Mouse (Mus musculus) adrenal gland, adult (tissue): ENCODE results near the gene Slc12a7.

ENCODE experiments used
- DNase-seq, 2 experiments: peaks; one replicate each; pipeline ENCODE4 v3.0.0; 2022 to 2023; ENCODE audit warnings: low spot score in 1 of 2; ENCODE audit not compliant: inconsistent age in 2 of 2

Gene Slc12a7

DNA sequence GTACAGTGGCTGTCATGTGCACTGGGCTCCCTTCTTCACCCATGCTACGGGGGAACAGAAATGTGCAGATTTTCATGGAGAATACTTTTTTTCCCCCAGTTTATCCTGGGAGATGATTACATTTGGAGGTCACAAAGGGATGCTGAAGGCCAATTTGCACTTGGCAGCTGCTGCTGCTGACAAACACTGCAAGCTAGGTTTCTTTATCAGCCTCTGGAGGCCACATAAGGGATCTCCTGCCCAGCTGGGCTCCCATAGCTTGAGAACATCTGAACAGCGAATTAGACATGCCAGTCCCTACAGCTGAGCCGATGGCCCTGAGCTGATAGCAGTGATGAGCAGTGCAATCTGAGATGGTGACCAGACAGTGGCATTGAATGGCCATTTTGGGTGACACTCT, 26.7 kb downstream of the Slc12a7 start:
- DNase-seq: peak in 1 of 2 experiments; percentile 75

DNA sequence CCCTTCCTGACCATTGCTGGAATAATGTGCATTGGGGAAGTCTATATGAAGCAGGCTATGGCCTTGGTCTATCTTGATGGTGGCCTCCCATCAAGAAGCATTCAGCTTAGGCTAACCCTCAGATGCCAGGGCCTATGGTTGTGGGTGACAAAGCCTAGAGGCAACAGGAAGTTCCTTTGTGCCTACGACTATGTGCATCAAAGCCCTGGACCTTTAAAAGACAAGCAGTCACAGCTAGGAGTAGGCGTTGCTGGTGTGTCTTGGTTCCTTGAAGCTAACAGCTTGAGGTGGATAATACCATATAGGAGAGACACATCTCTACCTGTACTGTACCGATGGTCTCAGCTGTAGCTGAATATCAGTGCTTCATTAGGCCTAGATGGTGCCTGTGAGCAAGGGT, 27.2 kb downstream of the Slc12a7 start:
- DNase-seq: no peak

DNA sequence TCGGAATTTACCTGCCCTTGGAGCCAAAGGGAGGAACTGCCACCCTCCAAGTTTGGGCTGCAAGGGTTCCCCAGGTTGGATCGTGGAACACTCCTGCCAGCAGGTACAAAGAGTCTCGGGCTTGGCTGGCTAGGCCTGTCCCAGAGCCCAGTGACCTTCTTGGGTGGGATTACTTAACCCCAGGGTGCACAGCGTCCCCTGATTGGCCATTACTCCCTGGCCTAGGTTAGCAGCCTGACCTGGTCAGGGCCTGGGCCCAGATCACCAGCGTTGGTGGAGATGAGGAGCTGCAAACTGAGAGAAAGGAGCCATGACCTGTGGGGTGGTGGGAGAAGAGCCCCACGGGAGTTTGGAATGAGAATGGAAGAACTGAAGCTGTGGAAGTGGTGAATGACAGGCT, 30.0 kb downstream of the Slc12a7 start:
- DNase-seq: no peak

DNA sequence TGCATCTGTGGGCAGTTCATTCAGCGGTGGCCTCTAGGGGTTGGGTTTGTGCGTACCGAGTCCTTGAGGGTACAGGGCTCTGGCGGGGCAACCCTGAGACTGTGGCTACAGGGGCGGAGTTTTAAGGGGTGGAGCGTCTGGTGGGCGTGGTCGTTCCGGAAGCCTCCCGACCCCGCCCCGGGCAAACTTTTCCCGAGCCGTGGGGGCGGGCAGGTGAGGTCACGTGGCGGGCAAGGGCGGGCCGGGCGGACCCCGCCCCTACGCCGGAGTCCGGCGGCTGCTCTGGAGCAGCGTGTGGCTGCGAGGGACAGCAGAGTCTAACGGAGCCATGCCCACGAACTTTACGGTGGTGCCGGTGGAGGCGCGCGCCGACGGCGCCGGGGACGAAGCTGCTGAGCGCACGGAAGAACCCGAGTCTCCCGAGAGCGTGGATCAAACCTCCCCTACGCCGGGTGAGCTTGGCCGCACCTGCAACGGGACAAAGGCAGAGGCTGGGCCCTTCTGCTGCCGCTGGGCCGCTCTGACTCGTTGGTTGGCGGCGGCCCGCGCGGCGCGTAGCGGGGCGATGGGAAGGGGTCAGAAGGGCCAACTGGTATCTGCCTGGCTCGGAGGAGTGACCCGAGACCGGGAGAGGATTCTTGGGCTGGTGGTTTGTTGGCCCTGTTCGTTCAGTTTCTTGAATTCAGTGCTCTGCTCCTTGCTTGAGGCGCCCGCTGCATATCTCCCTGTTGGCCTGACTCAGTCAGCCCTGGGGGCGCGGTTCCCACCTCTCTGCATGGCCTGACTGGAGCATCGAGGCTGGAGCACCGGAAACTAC, 30.8 kb downstream of the Slc12a7 start:
- peak; percentile 97 to 99 for DNase-seq

DNA sequence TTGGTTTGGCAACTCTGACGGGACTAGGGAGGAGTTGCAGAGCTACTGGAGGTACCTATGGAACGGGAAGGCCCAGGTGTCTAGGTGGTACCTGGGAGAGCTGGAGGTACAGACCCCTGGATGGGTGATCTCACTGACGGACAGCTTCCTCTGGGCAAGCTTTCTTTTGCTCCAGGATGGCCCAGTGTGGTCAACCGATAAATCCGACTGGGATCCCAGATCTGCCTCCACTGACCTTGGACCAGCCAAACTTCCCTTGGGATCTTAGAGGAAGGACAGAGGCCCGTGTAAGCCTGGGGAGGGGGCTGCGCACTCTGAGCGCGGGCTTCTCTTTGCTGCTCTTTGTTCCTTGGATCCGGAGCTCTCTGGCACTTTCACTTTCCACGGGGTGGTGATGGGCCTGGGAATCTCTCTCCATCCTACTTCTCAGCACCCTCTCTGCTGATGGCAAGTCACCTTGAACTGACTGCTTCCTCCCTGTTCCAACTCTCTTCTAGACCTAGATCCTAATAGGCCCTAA, 31.4 kb downstream of the Slc12a7 start:
- DNase-seq: peak; percentile 56 to 76

DNA sequence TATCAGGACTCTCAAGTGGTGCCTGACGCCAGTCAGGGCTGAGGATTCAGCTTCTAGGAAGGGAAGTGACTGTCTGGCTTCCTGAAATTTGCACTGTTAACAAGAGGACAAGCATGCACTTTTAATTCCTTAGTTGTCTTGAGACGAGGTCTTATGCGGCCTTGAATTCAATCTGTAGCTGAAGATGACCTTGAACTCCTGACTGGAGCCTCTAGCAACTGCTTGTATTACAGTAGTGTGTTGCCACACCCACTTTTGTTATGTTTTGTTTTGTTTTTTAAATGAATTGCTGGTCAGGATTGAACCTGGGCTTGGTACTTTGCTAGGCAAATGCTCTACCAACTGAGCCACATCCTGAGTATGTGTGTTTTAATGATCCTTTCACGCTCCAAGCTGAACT, 32.5 kb downstream of the Slc12a7 start:
- peak in 1 of 2 experiments; percentile 62 for DNase-seq

DNA sequence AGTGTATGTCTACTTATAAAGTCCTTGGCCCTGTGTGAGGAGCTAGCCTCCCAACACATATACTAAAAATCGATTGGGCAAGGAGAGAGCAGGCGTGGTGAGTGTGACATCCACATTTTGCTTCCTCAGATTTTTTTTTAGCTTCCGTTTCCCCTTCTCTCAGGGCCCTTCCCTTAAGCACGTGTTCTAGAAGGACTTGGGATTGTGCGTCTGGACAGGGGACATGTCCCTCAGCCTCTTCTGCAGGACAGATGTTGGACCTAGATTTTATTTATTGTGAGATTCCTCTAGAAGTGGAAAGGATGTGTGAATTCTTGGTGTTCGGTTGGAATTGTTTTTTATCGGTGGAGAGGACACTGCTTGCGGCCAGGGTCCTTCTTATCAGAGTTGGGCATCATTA, 34.3 kb downstream of the Slc12a7 start:
- no peak for DNase-seq

DNA sequence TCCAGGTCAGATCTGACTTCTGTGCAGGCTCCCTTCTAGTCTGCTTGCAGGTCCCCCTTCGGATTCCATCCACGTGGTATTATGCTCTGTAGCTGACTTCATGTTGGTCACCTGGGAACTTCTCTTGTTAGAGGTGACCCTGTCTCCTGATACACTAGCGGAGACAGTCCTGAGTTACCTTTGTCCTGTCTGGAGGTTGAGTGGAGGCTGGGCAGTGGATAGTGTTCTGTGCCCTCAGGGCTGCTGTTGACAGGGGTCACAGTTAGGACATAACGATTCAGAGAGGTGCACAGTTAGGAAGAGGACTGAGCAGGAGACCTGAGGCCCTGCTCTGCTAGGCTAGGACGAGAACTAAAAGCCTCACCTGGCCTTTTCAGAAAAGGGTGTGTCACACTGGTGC, 34.9 kb downstream of the Slc12a7 start:
- no peak for DNase-seq

DNA sequence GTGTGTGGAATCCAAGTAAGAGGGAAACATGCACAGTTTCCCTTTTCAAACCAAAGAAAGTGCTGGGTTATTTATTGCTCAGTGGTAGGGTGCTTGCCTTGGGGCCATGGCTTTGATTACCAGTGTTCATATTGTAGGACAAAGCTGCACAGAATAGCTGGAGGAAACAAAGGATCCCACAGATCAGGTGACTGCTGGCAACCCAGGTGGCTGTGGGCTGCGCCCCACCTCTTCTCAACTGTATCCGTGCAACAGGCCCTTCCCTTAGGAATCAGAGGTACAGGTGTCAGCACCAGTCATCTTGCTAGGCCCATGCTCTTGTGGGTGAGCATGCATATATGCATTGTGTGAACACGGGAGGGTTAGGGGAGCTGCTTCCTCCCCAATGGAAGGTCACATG, 35.4 kb downstream of the Slc12a7 start:
- DNase-seq: no peak

DNA sequence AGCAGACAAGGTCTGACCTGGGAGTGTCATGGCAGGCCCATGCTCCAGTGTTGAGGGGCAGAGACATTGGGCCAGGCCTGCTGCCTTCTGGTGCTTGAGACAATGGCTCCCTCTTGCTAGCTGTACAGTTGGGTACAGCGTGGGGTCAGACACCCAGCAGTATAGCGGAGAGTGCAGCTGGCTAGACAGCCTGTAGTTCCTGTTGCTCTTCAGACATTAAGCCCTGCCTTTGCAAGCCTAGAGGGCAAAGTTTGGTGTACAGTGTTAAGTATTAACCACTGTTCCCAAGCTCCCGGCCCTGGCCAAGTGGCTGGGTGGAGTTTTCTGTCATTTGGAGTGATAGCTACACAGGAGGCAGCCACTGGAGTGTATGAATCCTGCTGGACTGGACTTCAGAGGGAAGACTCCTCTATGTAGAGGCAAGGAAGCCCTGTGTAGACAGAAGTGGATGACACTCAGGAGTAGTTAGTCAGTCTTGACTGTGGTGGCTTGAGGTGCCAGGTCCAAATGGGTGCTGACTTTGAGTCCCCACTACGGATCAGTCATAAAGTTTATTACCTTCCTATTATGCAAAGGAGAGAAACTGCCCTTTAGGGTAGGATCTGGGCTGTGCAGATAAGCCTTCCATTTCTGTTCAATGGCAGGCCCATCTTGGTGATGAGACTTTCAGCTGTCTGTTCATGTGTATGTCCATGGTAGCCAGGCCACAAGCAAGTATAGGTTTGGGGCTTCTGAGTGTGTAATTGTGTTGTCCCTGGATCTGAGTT, 37.2 kb downstream of the Slc12a7 start:
- DNase-seq: no peak

DNA sequence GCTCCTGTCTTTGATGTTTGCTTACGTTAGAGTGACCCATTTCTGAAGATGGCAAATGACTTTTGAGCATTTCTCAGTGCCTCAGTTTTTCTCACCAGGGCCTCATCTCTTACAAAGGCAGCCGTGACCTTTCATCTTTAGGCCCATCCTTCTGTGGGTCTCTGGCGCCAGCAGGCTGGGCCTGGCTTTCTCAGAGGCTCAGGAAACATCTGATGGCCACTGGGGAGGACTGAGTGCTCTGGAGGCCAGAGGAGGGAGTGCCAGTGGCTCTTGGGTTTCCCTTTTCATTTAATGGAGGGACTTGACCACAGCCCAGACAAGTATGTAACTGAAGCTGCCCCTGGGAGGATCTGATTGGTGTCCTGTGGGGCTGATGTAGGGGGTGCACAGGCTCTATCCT, 38.2 kb downstream of the Slc12a7 start:
- DNase-seq: peak in 1 of 2 experiments; percentile 60

DNA sequence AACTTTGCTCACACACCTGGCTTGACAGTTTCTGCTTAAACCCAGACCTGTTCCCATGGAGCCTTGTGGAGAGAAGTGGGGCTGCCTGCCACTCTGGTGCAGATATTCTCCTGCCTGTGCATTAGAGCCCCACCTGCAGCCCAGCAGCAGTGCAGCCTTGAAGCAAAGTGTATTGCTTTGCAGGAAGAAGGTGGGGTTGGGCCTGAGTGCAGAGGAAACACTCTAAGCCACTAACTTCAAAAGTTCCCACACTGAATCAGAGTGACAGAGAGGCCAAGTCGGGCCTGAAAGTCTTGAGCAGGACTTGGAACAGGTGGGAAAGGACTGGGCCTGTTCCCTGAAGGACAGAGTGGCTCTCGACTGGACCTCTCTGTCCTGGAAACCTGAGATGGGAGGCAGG, 39.8 kb downstream of the Slc12a7 start:
- no peak for DNase-seq

DNA sequence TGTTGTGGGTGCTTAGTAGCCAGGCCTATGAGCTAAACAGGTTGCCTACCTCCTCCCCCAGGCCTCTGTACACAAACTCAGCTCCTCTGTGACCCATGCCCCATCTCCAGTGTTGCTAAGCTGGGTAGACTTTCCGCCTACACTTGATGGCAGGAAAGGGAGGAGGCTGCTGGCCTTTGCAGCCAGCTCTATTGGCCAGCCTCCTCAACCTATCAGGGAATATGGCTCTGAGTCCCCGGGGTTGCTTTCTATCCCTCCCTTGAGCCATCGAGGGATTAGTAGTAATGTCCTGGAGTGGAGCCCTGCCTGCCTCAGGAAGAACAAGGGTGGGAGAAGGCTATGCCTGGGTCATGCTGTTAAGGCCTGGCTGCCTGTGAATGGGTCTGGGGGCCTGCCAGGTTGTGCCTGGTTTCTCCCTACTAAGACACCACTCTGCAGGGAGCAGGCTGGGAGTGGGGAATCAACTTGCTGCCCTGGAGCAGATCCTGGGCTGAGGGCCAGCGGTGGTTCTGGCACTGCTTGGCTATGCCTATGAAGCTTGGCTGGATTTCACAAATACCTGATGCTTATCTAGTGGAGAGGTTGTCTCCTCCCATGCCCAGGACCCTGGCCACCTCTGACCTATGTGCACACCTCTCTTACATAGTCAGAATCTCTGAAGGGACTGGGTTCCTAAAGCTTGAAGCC, 40.8 kb downstream of the Slc12a7 start:
- DNase-seq: peak; percentile 50 to 79

DNA sequence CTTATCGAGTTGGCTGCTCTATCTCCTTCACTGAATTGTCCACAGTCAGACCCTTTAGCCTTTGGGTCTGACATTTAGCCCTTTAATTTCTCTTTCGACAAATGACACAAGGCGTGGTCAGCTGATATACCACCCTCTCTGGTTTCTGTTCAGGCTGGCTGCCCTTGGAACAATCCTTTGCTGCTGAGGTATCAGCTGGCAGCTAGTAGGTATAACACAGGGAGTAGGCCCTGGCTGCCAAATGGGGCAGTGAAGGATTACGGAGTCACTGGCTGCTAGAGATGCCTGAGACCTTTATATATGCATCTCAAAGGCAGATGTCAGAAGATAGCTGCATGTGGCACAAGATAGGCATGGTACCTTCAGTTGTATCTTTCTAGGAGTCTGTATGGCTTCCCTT, 42.9 kb downstream of the Slc12a7 start:
- peak in 1 of 2 experiments; percentile 65 for DNase-seq

DNA sequence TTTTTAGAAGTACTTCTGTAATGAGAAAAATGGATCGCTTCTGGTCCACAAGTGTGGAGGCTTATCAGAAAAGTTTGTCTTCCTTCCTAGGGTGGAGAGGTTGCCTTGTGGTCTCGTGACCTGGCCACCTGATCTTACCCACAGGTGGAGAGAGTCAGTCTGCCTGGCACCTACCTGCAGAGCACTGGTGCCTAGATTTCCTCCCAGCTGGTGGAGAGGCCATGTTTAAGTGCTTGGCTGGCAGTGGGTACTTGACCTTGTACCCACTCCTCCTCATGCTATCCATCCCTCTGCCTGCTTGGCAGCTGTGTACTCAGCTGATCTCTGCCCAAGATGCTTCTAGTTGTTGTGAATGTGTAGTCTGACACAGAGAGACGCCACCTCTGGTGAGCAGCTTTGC, 44.7 kb downstream of the Slc12a7 start:
- peak in 1 of 2 experiments; percentile 28 for DNase-seq

DNA sequence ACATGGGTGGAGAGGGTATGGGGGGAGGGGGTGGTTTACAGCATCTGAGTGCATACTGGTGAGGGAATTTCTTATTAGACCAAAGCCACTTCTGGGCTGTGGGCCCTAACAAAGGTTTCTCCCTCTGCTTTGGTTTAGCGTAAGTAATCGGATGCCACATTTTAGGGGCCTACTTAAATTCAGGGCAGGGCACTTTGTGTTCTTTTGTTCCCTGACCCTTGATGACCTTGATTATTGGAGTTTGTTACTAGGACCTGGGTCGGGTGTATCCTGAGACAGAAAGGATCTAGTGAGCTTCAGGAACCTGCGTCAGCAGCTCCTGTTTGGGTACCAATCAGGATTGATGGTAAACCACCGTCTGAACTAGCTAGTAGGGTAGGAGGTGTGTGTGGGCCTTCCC, 49.6 kb downstream of the Slc12a7 start:
- no peak for DNase-seq

DNA sequence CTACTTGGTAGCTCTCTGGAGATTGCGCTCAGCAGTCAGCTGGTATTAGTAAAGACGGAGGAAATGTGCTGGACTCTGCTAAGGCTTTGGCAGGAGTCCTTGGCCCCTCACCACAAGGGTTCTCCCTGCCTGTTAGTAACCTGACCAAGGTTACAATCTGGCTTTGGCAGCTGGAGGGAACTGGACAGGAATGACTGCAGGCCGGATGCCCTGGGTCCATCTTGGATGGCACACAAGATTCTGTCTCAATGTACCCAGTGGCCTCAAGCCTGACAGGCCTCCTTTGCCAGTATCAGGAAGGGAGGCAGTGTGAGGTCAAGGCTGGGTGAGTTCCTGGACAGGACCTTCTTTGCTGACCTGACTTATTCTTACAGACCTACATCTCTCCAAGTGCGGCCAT, 59.3 kb downstream of the Slc12a7 start:
- peak; percentile 32 to 66 for DNase-seq

DNA sequence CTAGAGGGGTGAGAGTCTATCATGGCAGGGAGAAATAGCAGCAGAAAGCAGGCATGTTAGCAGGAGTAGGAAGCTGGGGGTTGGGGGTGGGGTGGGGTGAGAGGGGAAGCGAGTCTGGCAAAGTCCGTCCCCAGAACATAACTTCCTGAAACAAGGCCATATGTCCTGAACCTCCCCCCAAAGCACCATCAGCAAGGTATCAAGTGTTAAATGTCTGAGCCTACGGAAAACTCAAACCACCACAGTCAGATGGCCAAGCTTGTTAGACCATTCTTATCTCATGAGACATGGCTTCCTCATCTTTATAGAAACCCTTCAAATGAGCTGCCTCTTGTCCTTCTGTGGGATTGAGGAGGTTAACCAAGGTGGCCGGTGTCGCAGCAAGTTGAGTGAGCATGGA, 60.3 kb downstream of the Slc12a7 start:
- DNase-seq: no peak

DNA sequence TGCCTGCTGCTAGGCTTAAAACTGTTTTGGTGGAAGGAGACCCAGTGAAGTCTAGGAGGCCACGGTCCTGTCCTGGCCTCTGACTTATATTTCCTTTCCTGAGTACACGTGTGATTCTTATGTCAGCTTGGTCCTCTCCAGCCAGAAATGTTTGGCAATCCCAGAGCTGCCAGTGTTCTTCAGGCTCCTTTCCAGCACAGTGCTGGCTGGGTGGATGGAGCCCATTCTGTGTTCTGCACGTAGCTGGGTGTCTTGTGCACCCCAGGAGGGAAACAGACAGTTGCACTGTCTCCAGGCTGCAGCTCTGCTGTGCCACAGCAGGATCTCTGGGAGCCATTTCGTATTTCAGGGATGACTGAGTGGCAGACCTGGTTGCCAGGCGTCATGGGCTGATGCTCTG, 66.2 kb downstream of the Slc12a7 start:
- no peak for DNase-seq

DNA sequence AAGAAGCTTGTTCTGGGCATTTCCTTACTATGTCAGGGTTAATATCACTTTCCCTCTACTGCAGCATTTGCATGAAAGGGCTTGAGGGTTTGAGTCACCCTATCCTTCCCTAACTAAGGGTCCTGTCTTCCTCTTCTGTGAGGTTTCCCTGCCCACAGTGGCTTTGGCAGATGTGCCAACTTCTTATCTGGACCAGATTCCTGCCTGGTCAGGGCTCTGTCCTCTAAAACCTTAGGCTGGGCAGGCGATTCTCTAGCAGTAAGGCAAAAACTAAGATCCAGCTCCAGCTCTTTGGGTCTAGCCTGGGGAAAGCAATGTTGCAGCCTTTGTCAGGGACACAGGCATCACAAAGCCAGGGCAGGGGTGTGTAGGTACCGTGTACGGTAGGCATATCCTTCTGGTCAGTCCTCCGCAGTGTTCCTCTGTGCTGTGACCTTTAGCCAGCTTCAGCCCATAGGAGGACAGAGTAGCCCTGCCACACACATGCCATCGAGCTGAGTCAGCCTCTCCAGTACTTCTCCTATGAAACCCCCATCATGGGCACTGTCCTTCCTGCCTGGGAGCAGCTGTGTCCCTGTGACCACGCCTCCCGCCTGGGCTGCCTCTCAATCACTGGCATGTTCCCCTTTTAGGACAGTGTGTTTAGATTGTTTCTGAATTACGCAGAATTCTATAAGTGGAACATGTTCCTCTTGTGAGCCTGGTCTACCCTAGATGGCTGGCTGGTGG, 70.7 kb downstream of the Slc12a7 start:
- DNase-seq: peak; percentile 92 to 93

DNA sequence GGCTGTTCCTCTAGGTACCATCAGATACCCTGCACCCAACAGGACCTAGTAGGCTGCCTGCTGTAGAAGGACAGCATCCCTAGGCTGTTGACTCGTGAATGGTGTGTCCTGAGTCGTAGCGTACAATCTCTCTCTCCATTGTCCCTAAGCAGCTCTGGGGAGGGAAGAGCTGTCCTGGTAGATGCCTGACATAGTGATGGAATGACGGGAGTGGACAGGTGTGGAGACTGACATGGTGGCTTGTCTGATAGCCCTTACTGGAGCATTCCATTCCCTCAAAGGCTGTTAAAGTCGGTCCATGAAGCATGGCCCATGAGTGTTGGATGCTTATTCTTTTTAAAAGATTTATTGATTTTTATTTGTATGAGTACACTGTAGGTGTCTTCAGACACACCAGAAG, 72.0 kb downstream of the Slc12a7 start:
- no peak for DNase-seq
